12 mouse cellular contexts compared by ENCODE assay signal in genomic region chr13:54390565-54391013, GRCm38 (mm10). TPM values are rescaled to one million over a fixed set of nuclear protein-coding genes. Genes with fewer than 3 reads are reported as not detected.
DNase-seq lines count a peak whose midpoint lies in the region; ATAC-seq and TF ChIP-seq lines count a peak whose summit lies in the region.
"Had no signal": no experiment of that assay in that cellular context is flagged by ENCODE, and none has a peak within 500 bp of the region (broad histone marks: within the 10 kb centered on the region; RNA-seq: fewer than 3 reads in every experiment).

No protein-coding gene starts in this region.

- no peak for TF ChIP-seq CTCF in lung, postnatal 0 days (IDR thresholded peaks at IDR 0.05)

- no peaks in the 10 kb centered on the region for H3K27me3 ChIP-seq in forebrain, embryonic 11.5 days (ENCODE audit: control insufficient read depth, insufficient read depth, low read length)
- H3K27me3 ChIP-seq in forebrain, embryonic 10.5 days (ENCODE audit: poor library complexity, severe bottlenecking), result no peaks in the 10 kb centered on the region
- H3K27me3 ChIP-seq in lung, embryonic 15.5 days, result no peaks in the 10 kb centered on the region
- no peaks in the 10 kb centered on the region for H3K27me3 ChIP-seq in lung, postnatal 0 days (replicated peaks; ENCODE audit: insufficient read depth, low read length)
- no peaks in the 10 kb centered on the region for H3K27me3 ChIP-seq in forebrain, embryonic 13.5 days
- H3K27me3 ChIP-seq in midbrain, embryonic 14.5 days (ENCODE audit: control insufficient read depth, insufficient read depth, low read length), result no peaks in the 10 kb centered on the region

- no peak overlapping the region for H3K9ac ChIP-seq in forebrain, embryonic 11.5 days (ENCODE audit: low read length)
- H3K9ac ChIP-seq in lung, embryonic 15.5 days, result no peak overlapping the region
- H3K9ac ChIP-seq in lung, postnatal 0 days (replicated peaks; ENCODE audit: low read depth), result no peak overlapping the region
- H3K9ac ChIP-seq in forebrain, embryonic 13.5 days, result no peak overlapping the region
- no peak overlapping the region for H3K9ac ChIP-seq in midbrain, embryonic 14.5 days (replicated peaks; ENCODE audit: low read length)
- H3K9ac ChIP-seq: liver, postnatal 0 days had no signal

- H3K4me2 ChIP-seq in forebrain, embryonic 11.5 days (ENCODE audit: low read depth, low read length, severe bottlenecking), result no peak overlapping the region
- no peak overlapping the region for H3K4me2 ChIP-seq in lung, embryonic 15.5 days
- no peak overlapping the region for H3K4me2 ChIP-seq in lung, postnatal 0 days (replicated peaks; ENCODE audit: low read depth, low read length)
- no peak overlapping the region for H3K4me2 ChIP-seq in forebrain, embryonic 13.5 days
- no peak overlapping the region for H3K4me2 ChIP-seq in midbrain, embryonic 14.5 days (ENCODE audit: low read length)
- H3K4me2 ChIP-seq: heart, embryonic 11.5 days had no signal

- H3K36me3 ChIP-seq in forebrain, embryonic 11.5 days (ENCODE audit: control insufficient read depth, insufficient read depth, low read length), result no peaks in the 10 kb centered on the region
- H3K36me3 ChIP-seq in forebrain, embryonic 10.5 days (replicated peaks), result no peaks in the 10 kb centered on the region
- H3K36me3 ChIP-seq in lung, embryonic 15.5 days, result no peaks in the 10 kb centered on the region
- no peaks in the 10 kb centered on the region for H3K36me3 ChIP-seq in lung, postnatal 0 days (ENCODE audit: insufficient read depth, low read length)
- H3K36me3 ChIP-seq in forebrain, embryonic 13.5 days (ENCODE audit: poor library complexity, severe bottlenecking), result no peaks in the 10 kb centered on the region
- H3K36me3 ChIP-seq in midbrain, embryonic 14.5 days (ENCODE audit: control insufficient read depth, insufficient read depth, low read length), result no peaks in the 10 kb centered on the region

- H3K9me3 ChIP-seq in forebrain, embryonic 11.5 days (ENCODE audit: control insufficient read depth, low read length), result no peaks in the 10 kb centered on the region; the same call in 1 of the 2 replicates
- H3K9me3 ChIP-seq in forebrain, embryonic 10.5 days, result no peaks in the 10 kb centered on the region
- H3K9me3 ChIP-seq in lung, embryonic 15.5 days, result no peaks in the 10 kb centered on the region
- H3K9me3 ChIP-seq in lung, postnatal 0 days (ENCODE audit: low read length), result no peaks in the 10 kb centered on the region
- H3K9me3 ChIP-seq in forebrain, embryonic 13.5 days (replicated peaks), result no peaks in the 10 kb centered on the region
- H3K9me3 ChIP-seq in midbrain, embryonic 14.5 days (ENCODE audit: control insufficient read depth, low read length), result no peaks in the 10 kb centered on the region

- 96% methylated on average over 7 of the region's 7 CpGs for WGBS in forebrain, embryonic 11.5 days
- 94% methylated on average over 7 of the region's 7 CpGs for WGBS in forebrain, embryonic 10.5 days
- 74% methylated on average over 7 of the region's 7 CpGs for WGBS in lung, embryonic 15.5 days
- WGBS in lung, postnatal 0 days, result 83% methylated on average over 7 of the region's 7 CpGs
- WGBS in forebrain, embryonic 13.5 days, result 80% methylated on average over 7 of the region's 7 CpGs
- WGBS in midbrain, embryonic 14.5 days, result 60% methylated on average over 7 of the region's 7 CpGs

- no peak overlapping the region for H3K4me3 ChIP-seq in forebrain, embryonic 11.5 days (ENCODE audit: low read depth, low read length)
- H3K4me3 ChIP-seq in forebrain, embryonic 10.5 days, result no peak overlapping the region
- no peak overlapping the region for H3K4me3 ChIP-seq in lung, embryonic 15.5 days
- H3K4me3 ChIP-seq in lung, postnatal 0 days (ENCODE audit: low read depth, low read length), result no peak overlapping the region
- H3K4me3 ChIP-seq in forebrain, embryonic 13.5 days, result no peak overlapping the region
- no peak overlapping the region for H3K4me3 ChIP-seq in midbrain, embryonic 14.5 days (replicated peaks; ENCODE audit: low read depth, low read length)

- no peaks in the 10 kb centered on the region; the same call in 1 of the 2 replicates for H3K4me1 ChIP-seq in forebrain, embryonic 11.5 days (replicated peaks; ENCODE audit: control insufficient read depth, insufficient read depth, low read length)
- H3K4me1 ChIP-seq in forebrain, embryonic 10.5 days, result peaks cover 6% of the 10 kb centered on the region; the same call in 1 of the 2 replicates
- peaks cover 13% of the 10 kb centered on the region for H3K4me1 ChIP-seq in lung, embryonic 15.5 days
- no peaks in the 10 kb centered on the region for H3K4me1 ChIP-seq in lung, postnatal 0 days (ENCODE audit: insufficient read depth, low read depth, low read length)
- H3K4me1 ChIP-seq in forebrain, embryonic 13.5 days, result peaks cover 54% of the 10 kb centered on the region
- peaks cover 8% of the 10 kb centered on the region for H3K4me1 ChIP-seq in midbrain, embryonic 14.5 days (ENCODE audit: control insufficient read depth, insufficient read depth, low read length)

- no peak for TF ChIP-seq EP300 in lung, postnatal 0 days (IDR thresholded peaks at IDR 0.05)

- peak; percentile 34 for DNase-seq in forebrain, embryonic 11.5 days (ENCODE audit: low spot score)
- DNase-seq in forebrain, embryonic 10.5 days (ENCODE audit: extremely low spot score, low spot score), result no peak
- DNase-seq in lung, postnatal 0 days (ENCODE audit: low spot score), result no peak
- peak; percentile 55 for DNase-seq in midbrain, embryonic 14.5 days
- no peak for DNase-seq in left cerebral cortex, adult 9 months (ENCODE audit: low spot score in 2 of 2)
- DNase-seq: thymus, adult 2 months had no signal

- no peak overlapping the region for H3K27ac ChIP-seq in forebrain, embryonic 11.5 days (ENCODE audit: low read depth, low read length)
- H3K27ac ChIP-seq in forebrain, embryonic 10.5 days, result no peak overlapping the region
- H3K27ac ChIP-seq in lung, embryonic 15.5 days, result peak overlapping the region; percentile 10; the same call in 1 of the 2 replicates
- H3K27ac ChIP-seq in lung, postnatal 0 days (ENCODE audit: low read length), result no peak overlapping the region
- H3K27ac ChIP-seq in forebrain, embryonic 13.5 days, result peak overlapping the region; percentile 83
- H3K27ac ChIP-seq in midbrain, embryonic 14.5 days (replicated peaks; ENCODE audit: low read depth, low read length), result peak overlapping the region; percentile 70

- no peak for ATAC-seq in forebrain, embryonic 11.5 days (replicated peaks; ENCODE audit: low FRiP score)
- ATAC-seq in lung, embryonic 15.5 days (ENCODE audit: borderline replicate concordance, extremely low read depth, low FRiP score, low TSS enrichment), result peak; percentile 22
- no peak for ATAC-seq in lung, postnatal 0 days
- peak; percentile 75 for ATAC-seq in forebrain, embryonic 13.5 days
- peak; percentile 62 for ATAC-seq in midbrain, embryonic 14.5 days (ENCODE audit: low FRiP score, low TSS enrichment)
- ATAC-seq in activated CD4-positive, CD25-positive, alpha-beta regulatory T cell, adult 4 months, result no peak
- ATAC-seq: Patski had no signal

RNA-seq across cellular contexts. Expression of gene Cplx2, which starts 19.4 kb away (rescaled TPM):
- 11.8 and 13.3 TPM in 2 replicates for polyA plus RNA-seq in forebrain, embryonic 11.5 days (2014; fragmentation: Nextera tagmentation; extraction: Ambion mirVana)
- 5.5 TPM in 2 replicates for polyA plus RNA-seq in forebrain, embryonic 10.5 days (2016; fragmentation: Nextera tagmentation; extraction: Ambion mirVana)
- polyA plus RNA-seq in lung, embryonic 15.5 days (2015; fragmentation: Nextera tagmentation; extraction: Ambion mirVana), result 5.4 and 5.6 TPM in 2 replicates
- polyA plus RNA-seq in lung, postnatal 0 days (2015; fragmentation: Nextera tagmentation; extraction: Ambion mirVana), result 3.0 and 3.1 TPM in 2 replicates
- 20.0 and 22.8 TPM in 2 replicates for polyA plus RNA-seq in forebrain, embryonic 13.5 days (2015; fragmentation: Nextera tagmentation; extraction: Ambion mirVana)
- 39.4 and 41.9 TPM in 2 replicates for polyA plus RNA-seq in midbrain, embryonic 14.5 days (2014; fragmentation: Nextera tagmentation; extraction: Ambion mirVana)
- polyA plus RNA-seq in activated CD4-positive, CD25-positive, alpha-beta regulatory T cell, adult 4 months (2017; shearing (Covaris generic)), result not detected

Comparison
In these comparisons a context has a peak if more than half of its experiments do, and no peak if none do; other contexts are left out.
1. ATAC-seq: peak in lung, embryonic 15.5 days (single experiment), forebrain, embryonic 13.5 days (single experiment) and midbrain, embryonic 14.5 days (single experiment); none in forebrain, embryonic 11.5 days (single experiment), lung, postnatal 0 days (single experiment) and activated CD4-positive, CD25-positive, alpha-beta regulatory T cell, adult 4 months (single experiment).
2. DNase-seq: peak in forebrain, embryonic 11.5 days (single experiment) and midbrain, embryonic 14.5 days (single experiment); none in forebrain, embryonic 10.5 days (single experiment), lung, postnatal 0 days (single experiment) and left cerebral cortex, adult 9 months (0 of 2).
3. H3K27ac ChIP-seq: peak in lung, embryonic 15.5 days (single experiment), forebrain, embryonic 13.5 days (single experiment) and midbrain, embryonic 14.5 days (single experiment); none in forebrain, embryonic 11.5 days (single experiment), forebrain, embryonic 10.5 days (single experiment) and lung, postnatal 0 days (single experiment).